Mouse (Mus musculus): Measurements from ENCODE around the gene Ccr10.

Gene Ccr10

GRCm38 (mm10) chr11:101174851-101175628, at the start of gene Ccr10:
Gene Ccr10 (minus strand): TSS chr11:101175443.
- DNase-seq, result no peak

DNA sequence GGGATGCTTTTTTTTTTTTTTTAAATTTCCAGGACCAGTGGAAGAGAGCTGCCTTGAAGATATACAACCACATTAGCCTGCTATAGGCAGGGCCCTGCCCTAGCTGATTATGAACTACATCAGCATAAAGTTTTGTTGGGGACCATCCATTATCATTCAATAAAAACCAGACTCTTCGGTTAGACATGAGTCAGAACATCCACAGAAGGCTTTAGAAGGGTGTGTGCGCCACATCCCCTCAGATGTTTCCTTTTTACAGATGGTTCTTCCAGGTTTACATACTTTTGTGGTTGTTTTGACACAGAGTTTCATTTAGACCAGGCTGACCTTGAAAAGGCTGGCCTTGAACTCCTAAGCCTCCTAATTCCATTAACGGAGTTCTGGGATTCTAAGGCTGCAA, 49.1 kb upstream of the Ccr10 start:
- no peak for DNase-seq

- no peak for DNase-seq
These were observed 46.2 kb upstream of the Ccr10 start for GRCm38 (mm10) chr11:101221306-101221986.

DNA sequence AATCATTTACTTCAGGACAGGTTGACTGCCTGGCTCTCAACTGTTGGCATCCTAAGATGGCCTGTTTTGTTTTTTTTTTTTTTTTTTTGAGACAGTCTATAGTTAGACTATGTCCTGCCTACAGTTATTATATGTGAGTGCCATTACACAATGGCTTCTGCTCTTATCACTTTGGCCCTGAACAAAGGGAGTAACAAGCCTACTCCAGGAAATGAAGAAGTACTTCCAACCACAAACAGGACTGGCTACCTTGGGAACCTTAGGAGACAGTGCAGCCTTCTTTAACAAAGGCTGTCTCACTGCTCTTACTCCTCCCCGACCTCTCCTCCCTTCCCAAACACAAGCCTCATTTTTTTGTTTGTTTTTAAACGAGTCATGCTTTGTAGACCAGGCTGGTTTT, 45.6 kb upstream of the Ccr10 start:
- DNase-seq, result no peak

- DNase-seq, result no peak
These were observed 43.3 kb upstream of the Ccr10 start for GRCm38 (mm10) chr11:101218436-101219055.

DNA sequence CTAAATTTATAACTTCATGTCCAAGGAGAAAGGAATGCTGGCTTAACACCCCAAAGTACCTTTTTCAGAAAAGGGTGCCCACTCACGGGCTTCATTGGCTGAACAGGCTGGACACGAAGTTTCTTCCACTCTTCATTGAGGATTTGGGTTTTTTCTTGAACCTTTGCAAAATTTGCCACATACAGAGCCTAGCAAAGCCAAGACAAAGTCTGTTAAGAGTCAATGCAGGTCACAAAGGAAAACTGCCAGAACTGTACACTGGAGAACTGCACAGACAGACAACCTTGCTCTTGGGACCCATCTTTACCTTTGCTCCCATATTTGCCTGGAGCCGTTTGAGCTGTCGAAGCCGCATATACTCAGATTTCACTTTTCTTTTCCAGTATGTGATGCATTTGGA, 41.7 kb upstream of the Ccr10 start:
- DNase-seq, result no peak

GRCm38 (mm10) chr11:101211970-101212369, 36.7 kb upstream of the Ccr10 start:
- no peak for DNase-seq

GRCm38 (mm10) chr11:101200986-101201385, 25.7 kb upstream of the Ccr10 start:
- DNase-seq, result peak; percentile 83

- no peak for DNase-seq
These were observed 24.3 kb upstream of the Ccr10 start for GRCm38 (mm10) chr11:101199555-101199954.

- no peak for DNase-seq
These were observed 20.9 kb upstream of the Ccr10 start for GRCm38 (mm10) chr11:101196175-101196574.

DNA sequence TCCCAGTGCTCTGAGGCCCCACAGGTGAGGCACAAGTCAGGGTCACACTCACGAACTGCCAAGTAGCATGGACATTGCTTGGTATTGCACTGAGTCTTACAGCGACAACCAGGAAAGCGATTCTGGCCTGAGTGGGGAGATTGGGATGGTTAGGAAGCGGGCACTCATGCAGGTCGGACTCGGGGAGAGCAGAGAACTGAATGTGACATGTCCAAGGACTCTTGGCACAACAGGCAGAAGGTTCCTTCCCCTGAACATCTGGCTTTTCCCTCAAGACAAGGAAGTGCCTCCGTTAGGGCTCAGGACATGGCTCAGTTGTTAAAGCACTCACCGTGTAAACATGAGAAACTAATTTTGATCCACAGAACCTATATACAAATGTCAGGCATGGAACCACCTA, 20.3 kb upstream of the Ccr10 start:
- DNase-seq, result peak; percentile 20

- no peak for DNase-seq
These were observed 19.9 kb upstream of the Ccr10 start for GRCm38 (mm10) chr11:101195101-101195500.

DNA sequence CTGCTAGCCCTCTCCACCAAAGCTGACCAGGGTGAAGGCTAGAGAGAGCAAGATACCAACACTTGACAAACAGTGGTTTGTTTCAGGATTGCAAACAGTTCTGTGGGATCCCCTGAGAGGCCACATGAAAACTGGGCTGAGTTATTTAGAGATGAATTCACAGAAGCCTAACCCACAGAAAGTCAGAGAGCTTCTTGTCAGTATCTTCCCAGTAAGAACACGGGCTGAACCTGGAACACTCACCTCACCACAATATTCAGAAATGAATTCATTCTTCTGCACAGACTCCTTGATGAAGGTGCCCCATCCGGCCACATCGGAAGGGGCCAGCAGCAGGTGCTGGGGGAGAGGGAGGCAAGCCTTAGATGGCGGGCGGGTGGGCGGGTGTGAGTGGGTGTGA, 19.4 kb upstream of the Ccr10 start:
- no peak for DNase-seq

DNA sequence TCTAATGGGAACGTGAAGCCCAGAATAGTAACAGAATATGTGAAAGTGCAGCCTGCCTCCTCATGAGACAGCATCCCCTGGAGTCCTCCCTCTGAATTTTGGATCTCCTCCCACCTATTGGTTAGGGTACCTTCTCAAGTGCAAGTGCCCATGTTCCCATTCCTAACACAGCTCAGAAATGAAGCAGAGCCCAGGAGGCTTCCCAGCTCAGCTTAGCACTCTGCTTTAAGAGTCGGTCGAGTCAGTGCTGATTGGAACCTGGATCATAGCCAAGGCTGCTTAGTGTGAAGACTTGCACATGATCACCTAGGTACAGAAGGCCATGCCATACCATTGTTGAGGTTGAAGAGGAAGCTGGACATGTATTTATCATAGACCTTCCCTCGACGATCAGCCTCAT, 18.9 kb upstream of the Ccr10 start:
- DNase-seq, result peak; percentile 45

GRCm38 (mm10) chr11:101193076-101193475, 17.8 kb upstream of the Ccr10 start:
- peak; percentile 65 for DNase-seq

GRCm38 (mm10) chr11:101192646-101193045, 17.4 kb upstream of the Ccr10 start:
- peak; percentile 71 for DNase-seq

DNA sequence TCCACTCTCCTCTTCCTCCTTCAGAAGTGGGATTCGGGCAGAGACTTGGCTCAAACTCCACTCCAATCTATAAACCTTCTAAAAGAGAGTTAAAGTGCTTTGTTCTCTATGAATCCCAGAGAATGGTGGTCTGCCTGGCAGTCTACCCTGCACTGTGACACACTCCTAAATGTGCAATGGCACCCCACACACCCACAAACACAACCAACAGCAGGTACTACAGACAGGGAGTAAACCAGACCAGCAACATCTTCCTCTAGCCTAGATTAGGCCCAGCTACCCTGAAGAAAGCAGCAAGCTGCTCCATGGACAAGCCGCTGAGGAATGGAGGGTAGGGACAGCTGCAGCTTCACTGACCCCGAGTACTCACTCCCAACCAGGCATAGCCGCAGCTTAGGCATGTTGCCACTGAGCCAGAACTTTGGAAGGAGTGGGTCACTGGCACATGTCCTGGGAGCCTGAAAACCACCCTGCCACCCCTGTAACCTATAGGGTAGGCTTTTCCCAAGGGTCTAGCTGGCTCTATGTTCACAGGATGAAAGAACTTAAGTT, 16.8 kb upstream of the Ccr10 start:
- peak; percentile 61 for DNase-seq

DNA sequence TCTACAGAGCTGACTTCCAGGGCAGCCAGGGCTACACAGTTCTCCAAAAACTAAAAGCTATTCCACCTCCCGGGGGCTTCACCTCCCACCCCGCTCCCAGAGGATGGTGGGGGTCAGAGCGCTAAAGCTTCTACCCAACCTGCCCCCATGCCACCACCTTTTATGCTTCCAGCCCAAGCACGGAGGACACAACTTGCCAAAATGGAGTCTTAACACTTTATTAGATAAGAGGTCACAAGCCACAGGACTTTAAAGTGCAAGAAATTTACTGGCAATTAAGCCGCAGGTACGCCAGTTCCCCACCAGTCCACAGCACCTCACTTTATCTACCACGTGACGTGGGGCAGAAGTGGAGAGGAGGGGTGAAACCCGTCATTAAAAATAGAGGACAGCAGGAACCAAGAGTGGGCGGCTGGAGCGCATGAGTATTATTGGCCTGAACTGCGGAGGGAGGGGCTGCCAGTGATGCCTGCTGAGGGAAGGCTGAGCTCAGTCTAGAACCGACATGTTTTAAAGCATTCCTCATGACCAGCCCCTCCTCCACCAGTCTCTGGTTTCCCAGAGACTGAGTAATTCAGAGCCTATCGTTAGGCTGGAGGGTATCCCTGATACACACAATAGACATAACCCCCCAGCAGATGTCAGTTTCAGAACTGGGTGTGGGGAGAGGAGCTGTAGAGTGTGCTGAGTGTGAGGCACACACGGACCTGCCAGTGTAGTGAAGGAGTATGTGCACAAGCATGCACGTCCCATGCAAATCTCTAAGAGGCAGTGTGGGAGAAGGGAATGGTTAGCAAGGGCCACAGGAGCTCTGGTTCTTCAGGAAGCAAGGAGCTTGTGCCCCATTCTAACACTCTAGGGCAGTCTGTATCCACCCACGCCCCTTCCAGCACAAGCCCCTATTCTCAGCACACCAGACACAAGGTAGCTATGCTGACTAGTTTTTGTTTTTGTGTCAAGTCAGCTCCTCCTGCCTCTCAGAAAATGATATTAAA, 16.0 kb upstream of the Ccr10 start:
- DNase-seq, result peak; percentile 77

DNA sequence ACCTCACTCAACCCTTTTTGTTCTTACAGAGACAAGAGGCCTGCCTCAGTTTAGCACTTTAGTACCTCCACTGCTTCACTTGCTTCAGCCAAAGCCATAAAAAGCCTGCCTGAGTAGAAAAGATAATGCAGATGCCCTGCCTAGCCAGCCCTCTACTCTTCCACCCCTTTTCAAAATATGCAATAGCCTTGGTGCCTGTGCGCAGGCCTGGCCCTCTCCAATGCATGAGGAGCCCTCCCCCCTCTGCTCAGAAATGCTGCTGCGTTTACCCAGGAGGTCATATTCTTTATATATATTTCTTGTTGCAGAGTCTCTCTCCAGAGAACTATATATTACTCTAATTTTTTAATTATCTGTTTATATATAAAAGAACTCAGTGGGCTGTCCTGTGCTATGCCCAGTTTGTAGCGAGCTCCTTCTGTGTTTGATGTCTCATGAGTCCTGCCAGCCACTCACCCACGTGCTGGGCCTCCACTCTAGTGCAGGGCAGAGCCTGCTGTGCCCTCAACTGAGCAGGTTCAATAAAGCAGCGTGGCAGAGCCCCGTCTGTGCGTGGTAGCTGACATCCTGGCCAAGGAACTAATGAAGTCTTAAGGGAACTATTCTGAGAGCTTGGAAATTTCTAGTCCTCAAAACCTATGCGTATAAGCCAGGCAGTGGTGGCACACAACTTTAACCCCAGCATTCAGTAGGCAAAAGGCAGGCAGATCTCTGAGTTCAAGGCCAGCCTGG, 15.1 kb upstream of the Ccr10 start:
- DNase-seq, result peak; percentile 71

DNA sequence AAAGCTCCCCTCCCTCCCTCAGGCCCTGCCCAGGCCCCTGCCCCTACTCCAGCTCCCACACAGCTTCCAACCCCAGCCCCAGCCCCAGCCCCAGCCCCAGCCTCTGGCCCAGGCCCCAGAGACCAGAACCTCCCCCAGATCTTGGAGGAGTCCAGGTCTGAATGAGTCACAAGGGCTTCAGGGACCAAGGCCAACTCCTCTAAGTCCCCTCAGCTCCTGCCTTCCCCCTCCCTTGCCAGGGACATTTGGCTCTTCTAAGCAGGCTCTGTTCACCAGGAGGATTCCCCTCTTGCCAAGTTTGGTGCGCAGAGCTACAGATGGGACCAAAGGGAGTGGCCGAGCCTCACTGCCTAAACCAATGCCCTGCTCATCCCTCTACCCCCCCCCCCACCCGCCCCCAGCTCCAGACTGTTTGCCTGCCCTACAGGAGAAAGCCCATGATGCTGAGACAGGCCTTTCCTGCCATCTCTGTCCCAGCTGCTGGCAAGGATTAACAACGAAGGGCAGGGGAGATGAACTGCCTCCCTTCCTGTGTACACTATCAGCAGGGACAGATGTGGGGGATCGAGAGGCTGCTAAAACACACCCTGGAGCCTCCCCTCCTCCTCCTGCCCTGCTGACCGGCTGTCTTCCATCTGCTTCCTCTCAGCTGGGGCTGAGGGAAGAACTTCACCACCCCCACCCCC, 14.4 kb upstream of the Ccr10 start:
- peak; percentile 98 for DNase-seq

DNA sequence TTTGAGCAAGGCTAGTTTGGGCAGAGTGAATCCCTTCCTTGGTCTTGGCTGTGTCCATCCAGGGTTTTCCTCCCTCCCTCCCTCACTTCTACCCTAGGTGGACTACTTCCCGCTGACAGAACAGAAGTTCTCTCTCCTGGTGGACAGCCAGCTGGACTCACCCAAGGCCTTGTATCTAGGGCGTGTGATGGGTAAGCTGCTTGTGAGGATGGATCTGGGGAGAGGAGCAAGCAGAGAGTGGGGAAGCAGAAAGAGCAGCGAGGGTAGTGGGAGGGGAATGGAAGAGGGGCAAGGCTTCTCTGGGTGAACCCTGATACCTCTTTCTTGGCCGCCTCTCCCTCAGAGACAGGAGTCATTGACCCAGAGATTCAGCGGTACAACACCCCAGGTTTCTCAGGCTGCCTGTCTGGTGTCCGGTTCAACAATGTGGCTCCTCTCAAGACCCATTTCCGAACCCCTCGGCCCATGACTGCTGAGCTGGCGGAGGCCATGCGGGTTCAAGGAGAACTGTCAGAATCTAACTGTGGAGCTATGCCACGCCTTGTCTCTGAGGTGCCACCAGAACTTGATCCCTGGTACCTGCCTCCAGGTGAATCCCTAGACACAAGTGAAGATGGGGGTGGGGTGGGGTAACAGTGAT, 13.0 kb upstream of the Ccr10 start:
- peak; percentile 95 for DNase-seq
